In the genomic region with DNA sequence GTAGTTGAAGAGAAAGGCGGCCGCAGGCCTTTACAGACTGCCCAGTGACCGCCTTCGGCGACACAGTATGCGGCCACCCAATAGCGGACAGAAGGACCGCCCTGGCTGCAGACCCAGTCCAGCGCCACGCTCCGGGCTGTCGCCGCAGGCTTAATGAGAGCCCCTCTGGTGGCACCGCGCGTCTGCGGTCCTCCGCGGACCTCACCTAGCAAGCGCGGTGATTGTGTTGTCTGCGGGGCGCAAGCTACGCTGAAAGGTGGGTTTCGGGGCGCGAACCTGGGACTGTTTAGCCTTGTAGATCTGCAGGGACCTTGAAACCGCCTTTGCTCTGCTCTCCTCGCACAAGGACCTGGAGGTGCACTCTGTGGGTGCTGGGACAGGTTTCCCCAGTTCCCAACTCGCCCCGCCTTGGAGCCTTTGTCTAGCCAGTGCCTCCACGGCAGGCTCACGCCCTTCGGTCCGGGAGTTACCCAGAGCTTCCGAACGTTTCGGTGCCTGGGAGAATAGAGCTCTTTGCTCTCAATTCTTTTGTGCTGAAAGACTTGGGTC, we compare ENCODE assay signal across 9 mouse cellular contexts. TPM values are rescaled to one million over a fixed set of nuclear protein-coding genes. Genes with fewer than 3 reads are reported as not detected.
DNase-seq lines count a peak whose midpoint lies in the region; ATAC-seq and TF ChIP-seq lines count a peak whose summit lies in the region.
"Had no signal": no experiment of that assay in that cellular context is flagged by ENCODE, and none has a peak within 500 bp of the region (broad histone marks: within the 10 kb centered on the region; RNA-seq: fewer than 3 reads in every experiment).

No protein-coding gene starts in this region.

- 0 out of 2 replicates have a peak overlapping the region, but pooled peaks have one; percentile 24 for H3K27ac ChIP-seq in heart, embryonic 13.5 days (replicated peaks)
- no peak overlapping the region for H3K27ac ChIP-seq in testis, adult 2 months (ENCODE audit: control insufficient read depth, insufficient read depth, low read depth, low read length)

- no peak for ATAC-seq in heart, embryonic 13.5 days (ENCODE audit: extremely low read depth, insufficient number of reproducible peaks, low FRiP score, low TSS enrichment)

- H3K9ac ChIP-seq in heart, embryonic 13.5 days, result peak overlapping the region; percentile 81

- peaks cover 28% of the 10 kb centered on the region for H3K27me3 ChIP-seq in heart, embryonic 13.5 days (replicated peaks)
- peaks cover 19% of the 10 kb centered on the region for H3K27me3 ChIP-seq in megakaryocyte, embryonic 14.5 days (replicated peaks)
- H3K27me3 ChIP-seq in testis, adult 2 months (ENCODE audit: control insufficient read depth, insufficient read depth, low read length), result no peaks in the 10 kb centered on the region

- no peak for TF ChIP-seq POLR2A in testis, adult 2 months (IDR thresholded peaks at IDR 0.05; ENCODE audit: control insufficient read depth, low read depth, low read length)

- no peaks in the 10 kb centered on the region for H3K9me3 ChIP-seq in heart, embryonic 13.5 days
- no peaks in the 10 kb centered on the region for H3K9me3 ChIP-seq in megakaryocyte, embryonic 14.5 days
- H3K9me3 ChIP-seq: G1E had no signal

- peak overlapping the region; percentile 94 for H3K4me2 ChIP-seq in heart, embryonic 13.5 days

- peak; percentile 26 to 30 for DNase-seq in cerebellum, postnatal 14 days
- no peak for DNase-seq in cerebellum, adult 9-10 months
- peak; percentile 17 to 22 for DNase-seq in cerebellum, postnatal 36 days
- peak; percentile 28 to 64 for DNase-seq in kidney, postnatal 25 days
- no peak for DNase-seq in spleen, postnatal 4 days (ENCODE audit: low spot score in 2 of 2)

- 2% methylated on average over 38 of the region's 38 CpGs for WGBS in heart, embryonic 13.5 days

- H3K36me3 ChIP-seq in heart, embryonic 13.5 days, result peaks cover 10% of the 10 kb centered on the region
- peaks cover 15% of the 10 kb centered on the region for H3K36me3 ChIP-seq in megakaryocyte, embryonic 14.5 days (replicated peaks; ENCODE audit: low read length)
- no peaks in the 10 kb centered on the region for H3K36me3 ChIP-seq in testis, adult 2 months (ENCODE audit: control insufficient read depth, insufficient read depth, low read length)

- TF ChIP-seq CTCF in testis, adult 2 months (IDR thresholded peaks at IDR 0.05; ENCODE audit: control insufficient read depth, insufficient read depth, insufficient replicate concordance, low read depth, low read length), result no peak

- peaks cover 38% of the 10 kb centered on the region for H3K4me1 ChIP-seq in heart, embryonic 13.5 days
- H3K4me1 ChIP-seq in megakaryocyte, embryonic 14.5 days, result peaks cover 53% of the 10 kb centered on the region
- peaks cover 3% of the 10 kb centered on the region; the same call in 1 of the 2 replicates for H3K4me1 ChIP-seq in testis, adult 2 months (ENCODE audit: control insufficient read depth, insufficient read depth, low read length)

- peak overlapping the region; percentile 60 for H3K4me3 ChIP-seq in heart, embryonic 13.5 days
- peak overlapping the region; percentile 85 for H3K4me3 ChIP-seq in megakaryocyte, embryonic 14.5 days (replicated peaks)
- H3K4me3 ChIP-seq in testis, adult 2 months (ENCODE audit: control insufficient read depth, low read depth, low read length), result peak overlapping the region; percentile 57

RNA-seq across cellular contexts. Expression of a gene that starts 18.9 kb away (rescaled TPM):
- polyA plus RNA-seq in heart, embryonic 13.5 days (2015; fragmentation: Nextera tagmentation; extraction: Ambion mirVana), result 28.5 and 29.2 TPM in 2 replicates
- 4.8 and 5.0 TPM in 2 replicates for polyA plus RNA-seq in megakaryocyte, embryonic 14.5 days (2012; ENCODE audit: insufficient read depth, low replicate concordance)
- 12.6 and 14.4 TPM in 2 replicates for polyA plus RNA-seq in testis, adult 2 months (2012; rRNA removed)

RNA-seq across cellular contexts. Expression of a gene that starts 36.1 kb away (rescaled TPM):
- not detected in 2 replicates for polyA plus RNA-seq in heart, embryonic 13.5 days (2015; fragmentation: Nextera tagmentation; extraction: Ambion mirVana)
- polyA plus RNA-seq in megakaryocyte, embryonic 14.5 days (2012; ENCODE audit: insufficient read depth, low replicate concordance), result not detected in 2 replicates
- polyA plus RNA-seq in testis, adult 2 months (2012; rRNA removed), result 87.2 and 108 TPM in 2 replicates
- polyA plus RNA-seq: G1E had no signal

RNA-seq across cellular contexts. Expression of a gene that starts 46.6 kb away (rescaled TPM):
- 28.9 and 29.6 TPM in 2 replicates for polyA plus RNA-seq in heart, embryonic 13.5 days (2015; fragmentation: Nextera tagmentation; extraction: Ambion mirVana)
- polyA plus RNA-seq in megakaryocyte, embryonic 14.5 days (2012; ENCODE audit: insufficient read depth, low replicate concordance), result 0.63 and 1.8 TPM in 2 replicates
- polyA plus RNA-seq in testis, adult 2 months (2012; rRNA removed), result 42.2 and 43.6 TPM in 2 replicates

RNA-seq across cellular contexts. Expression of a gene that starts 58.1 kb away (rescaled TPM):
- polyA plus RNA-seq in heart, embryonic 13.5 days (2015; fragmentation: Nextera tagmentation; extraction: Ambion mirVana), result 15.9 and 19.9 TPM in 2 replicates
- polyA plus RNA-seq in megakaryocyte, embryonic 14.5 days (2012; ENCODE audit: insufficient read depth, low replicate concordance), result 0.20 TPM in 1 of 2 replicates, not detected in the other
- 28.9 and 30.3 TPM in 2 replicates for polyA plus RNA-seq in testis, adult 2 months (2012; rRNA removed)

Comparison
In these comparisons a context has a peak if more than half of its experiments do, and no peak if none do; other contexts are left out.
1. DNase-seq: peak in cerebellum, postnatal 14 days (2 of 2), cerebellum, postnatal 36 days (2 of 2) and kidney, postnatal 25 days (2 of 2); none in cerebellum, adult 9-10 months (single experiment) and spleen, postnatal 4 days (0 of 2).
2. RNA of a gene that starts 36.1 kb away (polyA plus RNA-seq): 87.2 to 108 TPM in testis, adult 2 months; not detected in heart, embryonic 13.5 days and not detected in megakaryocyte, embryonic 14.5 days; every median in the first group is over 10 times any median in the second.
3. RNA of a gene that starts 46.6 kb away (polyA plus RNA-seq): 42.2 to 43.6 TPM in testis, adult 2 months and 28.9 to 29.6 TPM in heart, embryonic 13.5 days; 0.63 to 1.8 TPM in megakaryocyte, embryonic 14.5 days; every median in the first group is over 10 times any median in the second.
4. Peak in every context shown above with its lines, with median percentiles within 50 percentile points of each other: H3K4me3 ChIP-seq.